Mouse (Mus musculus) kidney, postnatal 0 days (tissue): ENCODE measurements around the gene Hist1h2ae. TPM values are rescaled to one million over a fixed set of nuclear protein-coding genes. Genes with fewer than 3 reads are reported as not detected.
"Not testable (repeated sequence)": the region's sequence is repeated elsewhere in the genome, so short reads cannot be mapped to it uniquely, and the experiment has no call there.

Source experiments
- ATAC-seq: fragments of 200-750 bp; cut with Nextera tagmentation; replicated peaks from 2 replicates; pipeline ENCODE4 v1.8.0; 2017; ENCODE audit warnings: low read depth, moderate number of reproducible peaks, moderate TSS enrichment, moderate library complexity; ENCODE audit not compliant: low FRiP score
- DNase-seq: peaks from one replicate; pipeline ENCODE4 v3.0.0-alpha.2; 2016; ENCODE audit warnings: low spot score
- H3K27ac ChIP-seq: fragments of 300-500 bp; sonication (generic); 2 replicates; pipeline ENCODE4 v1.5.1; 2014; ENCODE audit warnings: mild to moderate bottlenecking
- H3K27me3 ChIP-seq: fragments of 300-500 bp; sonication (generic); 2 replicates; pipeline ENCODE4 v1.6.1; 2014; ENCODE audit warnings: low read length, mixed read lengths; ENCODE audit not compliant: insufficient read depth
- H3K36me3 ChIP-seq: fragments of 300-500 bp; sonication (generic); 2 replicates; pipeline ENCODE4 v1.6.1; 2014; ENCODE audit warnings: low read length, mixed read lengths; ENCODE audit not compliant: insufficient read depth
- H3K4me1 ChIP-seq: fragments of 300-500 bp; sonication (generic); replicated peaks from 2 replicates; pipeline ENCODE4 v1.6.1; 2014; ENCODE audit warnings: antibody characterized with exemption, low read length, mixed read lengths; ENCODE audit not compliant: insufficient read depth
- H3K4me2 ChIP-seq: fragments of 300-500 bp; sonication (generic); 2 replicates; pipeline ENCODE4 v1.6.1; 2014; ENCODE audit warnings: mild to moderate bottlenecking, low read length, moderate library complexity, mixed read lengths
- H3K4me3 ChIP-seq: fragments of 300-500 bp; sonication (generic); replicated peaks from 2 replicates; pipeline ENCODE4 v1.5.1; 2014; ENCODE audit warnings: low read depth, low read length
- H3K9ac ChIP-seq: fragments of 300-500 bp; sonication (generic); 2 replicates; pipeline ENCODE4 v1.6.1; 2014; ENCODE audit warnings: low read depth, low read length
- H3K9me3 ChIP-seq: fragments of 300-500 bp; sonication (generic); replicated peaks from 2 replicates; pipeline ENCODE4 v1.6.1; 2016; ENCODE audit warnings: low read length, inconsistent platforms, mixed read lengths
- CTCF ChIP-seq: IDR thresholded peaks from 2 replicates; pipeline ENCODE4 v1.5.1; 2016; ENCODE audit warnings: antibody characterized with exemption, low read depth, mild to moderate bottlenecking, moderate library complexity
- WGBS: fragments of 180-500 bp; shearing (Covaris S2); extraction: QIAGEN DNeasy Blood & Tissue Kit; methylation state at CpG from one replicate; pipeline ENCODE4 v1.1.7; 2014; 5-methylcytosine and 5-hydroxymethylcytosine counted together
- polyA plus RNA-seq: library from polyadenylated mRNA; unstranded; fragments of >200 nt; fragmentation: Nextera tagmentation; extraction: Ambion mirVana; gene quantifications from 2 replicates; pipeline ENCODE4 v1.2.1, GENCODE M21; 2015

The Hist1h2ae gene
- polyA plus RNA-seq, 1 experiment from 2014 or later = 50.2 TPM

GRCm38 (mm10) chr13:23593051-23593770 is 22.2 kb upstream of the Hist1h2ae start:
- H3K36me3 ChIP-seq = no peaks in the 10 kb centered on the region
- H3K4me2 ChIP-seq = no peak overlapping the region
- WGBS = 49% methylated on average over 5 of the region's 5 CpGs
- ATAC-seq = peak; percentile 43; the same call in 1 of the 2 replicates
- no peaks in the 10 kb centered on the region for H3K9me3 ChIP-seq
- H3K27me3 ChIP-seq = no peaks in the 10 kb centered on the region
- TF ChIP-seq CTCF = no peak
- no peak overlapping the region for H3K4me3 ChIP-seq
- peak; percentile 72 for DNase-seq
- H3K4me1 ChIP-seq = peaks cover 4% of the 10 kb centered on the region; the same call in 1 of the 2 replicates
- H3K27ac ChIP-seq = peak overlapping the region; percentile 78
- no peak overlapping the region; the same call in 1 of the 2 replicates for H3K9ac ChIP-seq

- Histone ChIP-seq H3K4me1 (peaks cover 4% of the 10 kb centered on the region; the same call in 1 of the 2 replicates), H3K9ac (no peak overlapping the region; the same call in 1 of the 2 replicates), H3K4me2 (no peak overlapping the region), H3K27ac (peak overlapping the region; percentile 78), H3K9me3 (no peaks in the 10 kb centered on the region), H3K27me3 (no peaks in the 10 kb centered on the region), H3K36me3 (no peaks in the 10 kb centered on the region), H3K4me3 (no peak overlapping the region)
- TF ChIP-seq CTCF = no peak
- DNase-seq (no peak), ATAC-seq (no peak)
- 49% methylated on average over 7 of the region's 7 CpGs for WGBS
These were observed 21.6 kb upstream of the Hist1h2ae start for GRCm38 (mm10) chr13:23592614-23593013.

GRCm38 (mm10) chr13:23591886-23592285 is 20.9 kb upstream of the Hist1h2ae start:
- H3K4me3 ChIP-seq, H3K9me3 ChIP-seq, H3K36me3 ChIP-seq, H3K4me2 ChIP-seq, H3K27ac ChIP-seq, DNase-seq, H3K9ac ChIP-seq, ATAC-seq, H3K27me3 ChIP-seq, H3K4me1 ChIP-seq: not testable (repeated sequence)
- WGBS = 85% methylated on average over 7 of the region's 7 CpGs

- H3K9me3 ChIP-seq = no peaks in the 10 kb centered on the region
- no peaks in the 10 kb centered on the region for H3K36me3 ChIP-seq
- H3K27ac ChIP-seq = no peak overlapping the region
- H3K9ac ChIP-seq = no peak overlapping the region
- no peak for TF ChIP-seq CTCF
- ATAC-seq (no peak), DNase-seq (no peak)
- no peak overlapping the region for H3K4me2 ChIP-seq
- H3K4me1 ChIP-seq = peaks cover 4% of the 10 kb centered on the region; the same call in 1 of the 2 replicates
- 93% methylated on average over 7 of the region's 7 CpGs for WGBS
- H3K27me3 ChIP-seq = no peaks in the 10 kb centered on the region
- H3K4me3 ChIP-seq = no peak overlapping the region
These were observed 20.2 kb upstream of the Hist1h2ae start for GRCm38 (mm10) chr13:23591206-23591605.

GRCm38 (mm10) chr13:23586940-23587225 is 15.9 kb upstream of the Hist1h2ae start:
- peak overlapping the region; percentile 48 for H3K9ac ChIP-seq
- peak overlapping the region; percentile 78 for H3K4me2 ChIP-seq
- H3K27ac ChIP-seq = peak overlapping the region; percentile 94
- no peaks in the 10 kb centered on the region for H3K9me3 ChIP-seq
- no peaks in the 10 kb centered on the region for H3K4me1 ChIP-seq
- H3K4me3 ChIP-seq = peak overlapping the region; percentile 49
- H3K27me3 ChIP-seq = no peaks in the 10 kb centered on the region
- DNase-seq (peak; percentile 41), ATAC-seq (no peak)
- 4% methylated on average over 1 of the region's 1 CpGs for WGBS
- no peaks in the 10 kb centered on the region for H3K36me3 ChIP-seq
- TF ChIP-seq CTCF = no peak

- Histone ChIP-seq H3K36me3 (no peaks in the 10 kb centered on the region), H3K4me2 (peak overlapping the region; percentile 78), H3K27ac (peak overlapping the region; percentile 97), H3K4me1 (no peaks in the 10 kb centered on the region), H3K4me3 (peak overlapping the region; percentile 49), H3K9ac (peak overlapping the region; percentile 48), H3K9me3 (no peaks in the 10 kb centered on the region), H3K27me3 (no peaks in the 10 kb centered on the region)
- no peak for ATAC-seq
- no peak for TF ChIP-seq CTCF
- DNase-seq = peak; percentile 49
- WGBS = 1% methylated on average over 21 of the region's 22 CpGs
These were observed 15.3 kb upstream of the Hist1h2ae start for GRCm38 (mm10) chr13:23586099-23586939.

- Histone ChIP-seq H3K27ac (peak overlapping the region; percentile 97), H3K4me2 (peak overlapping the region; percentile 78), H3K9ac (peak overlapping the region; percentile 76), H3K4me3 (peak overlapping the region; percentile 49)
- H3K36me3 ChIP-seq, H3K9me3 ChIP-seq, H3K4me1 ChIP-seq, H3K27me3 ChIP-seq: not testable (repeated sequence)
- DNase-seq (peak; percentile 98), ATAC-seq (peak; percentile 82)
- WGBS = 0% methylated on average over 21 of the region's 36 CpGs
These were observed 14.6 kb upstream of the Hist1h2ae start for GRCm38 (mm10) chr13:23585442-23586098.
